Mouse (Mus musculus): ENCODE results near the gene Kcns3.

DNA sequence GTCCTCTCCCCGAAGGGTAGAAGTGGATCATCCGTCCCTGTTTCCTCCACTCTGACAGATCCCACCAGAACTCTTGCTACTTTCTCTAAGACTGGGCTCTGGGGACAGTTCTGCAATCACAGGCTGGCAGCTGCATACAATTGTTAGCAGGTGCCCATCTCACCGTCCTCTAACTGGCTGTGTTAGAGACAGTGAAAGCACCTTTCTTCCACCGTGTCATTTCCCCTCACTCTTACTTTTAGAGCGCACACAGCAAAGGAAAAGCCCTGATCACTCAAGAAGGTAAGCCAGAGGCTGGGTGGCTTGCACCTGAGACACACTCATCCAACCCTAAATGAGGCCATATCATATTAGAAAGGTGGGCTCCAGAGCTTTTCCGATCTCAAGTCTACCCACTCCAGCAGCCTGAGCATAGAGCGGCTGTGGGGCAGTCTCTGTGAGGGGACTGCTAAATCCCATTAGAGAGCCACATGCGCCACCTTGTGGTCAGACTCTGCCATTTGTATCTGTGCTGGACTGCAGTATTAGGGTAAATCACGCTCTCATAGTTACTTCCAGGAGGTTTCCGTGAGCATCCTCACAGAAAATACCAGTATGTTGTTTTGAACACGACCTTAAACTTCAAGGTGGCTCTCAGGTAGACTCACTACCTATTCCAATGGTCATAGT lies 27.8 kb upstream of the Kcns3 start:
- TF ChIP-seq ELF1 (IDR thresholded peaks at IDR 0.05; ENCODE audit: low read depth, low read length) (peak; percentile 33; the same call in 1 of the 2 replicates), POLR2A (IDR thresholded peaks at IDR 0.05; ENCODE audit: low read depth, low read length) (no peak), CTCF (conservative IDR thresholded peaks at IDR 0.05 in 1 of 2, IDR thresholded peaks at IDR 0.05 in 1 of 2; ENCODE audit: low read depth in 2 of 2, low read length in 2 of 2) (peak; percentile 66 to 93), TCF12 (IDR thresholded peaks at IDR 0.05; ENCODE audit: low read depth, low read length) (peak; percentile 22; the same call in 1 of the 2 replicates), MAZ (IDR thresholded peaks at IDR 0.05; ENCODE audit: low read depth, low read length) (peak; percentile 66; the same call in 1 of the 2 replicates), ZKSCAN1 (IDR thresholded peaks at IDR 0.05; ENCODE audit: borderline replicate concordance, low read depth, low read length) (no peak), USF2 (conservative IDR thresholded peaks at IDR 0.05; ENCODE audit: low read depth, low read length) (no peak), NRF1 (IDR thresholded peaks at IDR 0.05; ENCODE audit: low read depth, low read length) (no peak), HCFC1 (IDR thresholded peaks at IDR 0.05; ENCODE audit: low read depth, low read length) (0 out of 2 replicates have a peak, but pooled peaks have one; percentile 25), JUN (IDR thresholded peaks at IDR 0.05; ENCODE audit: insufficient read depth, low read depth, low read length) (no peak)
